Mouse (Mus musculus) intestine, postnatal 0 days (tissue): ENCODE results near the gene Ptpn18. TPM values are rescaled to one million over a fixed set of nuclear protein-coding genes. Genes with fewer than 3 reads are reported as not detected.
A peak's percentile ranks its signal among the peaks of the same experiment; 100 is the strongest.

Experiments used
- ATAC-seq: fragments of 200-750 bp; cut with Nextera tagmentation; 2 replicates; pipeline ENCODE4 v1.8.0; 2017; ENCODE audit warnings: mild to moderate bottlenecking, moderate TSS enrichment, moderate library complexity
- H3K27ac ChIP-seq: fragments of 300-500 bp; sonication (generic); 2 replicates; pipeline ENCODE4 v1.5.1; 2014; ENCODE audit warnings: mild to moderate bottlenecking, low read depth, low read length, moderate library complexity
- H3K27me3 ChIP-seq: fragments of 300-500 bp; sonication (generic); replicated peaks from 2 replicates; pipeline ENCODE4 v1.6.1; 2014; ENCODE audit warnings: low read length, mixed read lengths; ENCODE audit not compliant: control insufficient read depth, insufficient read depth
- H3K36me3 ChIP-seq: fragments of 300-500 bp; sonication (generic); 2 replicates; pipeline ENCODE4 v1.6.1; 2014; ENCODE audit warnings: mild to moderate bottlenecking, moderate library complexity; ENCODE audit not compliant: control insufficient read depth, insufficient read depth
- H3K4me1 ChIP-seq: fragments of 300-500 bp; sonication (generic); replicated peaks from 2 replicates; pipeline ENCODE4 v1.6.1; 2014; ENCODE audit warnings: antibody characterized with exemption, low read length, mixed read lengths; ENCODE audit not compliant: control insufficient read depth, insufficient read depth
- H3K4me2 ChIP-seq: fragments of 300-500 bp; sonication (generic); replicated peaks from 2 replicates; pipeline ENCODE4 v1.6.1; 2014; ENCODE audit warnings: low read depth, mild to moderate bottlenecking, moderate library complexity
- H3K4me3 ChIP-seq: fragments of 300-500 bp; sonication (generic); 2 replicates; pipeline ENCODE4 v1.5.1; 2014; ENCODE audit warnings: low read depth, low read length
- H3K9ac ChIP-seq: fragments of 300-500 bp; sonication (generic); 2 replicates; pipeline ENCODE4 v1.6.1; 2014; ENCODE audit warnings: mild to moderate bottlenecking, low read depth, low read length
- H3K9me3 ChIP-seq: fragments of 300-500 bp; sonication (generic); 2 replicates; pipeline ENCODE4 v1.6.1; 2016; ENCODE audit warnings: mixed run types; ENCODE audit not compliant: control insufficient read depth
- CTCF ChIP-seq: sonication (generic); IDR thresholded peaks from 2 replicates; pipeline ENCODE4 v1.5.1; 2016; ENCODE audit warnings: low read depth, mild to moderate bottlenecking, control low read depth, antibody characterized with exemption, moderate library complexity
- WGBS: fragments of 180-500 bp; shearing (Covaris S2); extraction: QIAGEN DNeasy Blood & Tissue Kit; methylation state at CpG from one replicate; pipeline ENCODE4 v1.1.7; 2014; 5-methylcytosine and 5-hydroxymethylcytosine counted together
- polyA plus RNA-seq: library from polyadenylated mRNA; unstranded; fragments of >200 nt; fragmentation: Nextera tagmentation; extraction: Ambion mirVana; gene quantifications from 2 replicates; pipeline ENCODE4 v1.2.1, GENCODE M21; 2015

Ptpn18 gene
- polyA plus RNA-seq, result 35.3 and 40.4 TPM in 2 replicates

DNA sequence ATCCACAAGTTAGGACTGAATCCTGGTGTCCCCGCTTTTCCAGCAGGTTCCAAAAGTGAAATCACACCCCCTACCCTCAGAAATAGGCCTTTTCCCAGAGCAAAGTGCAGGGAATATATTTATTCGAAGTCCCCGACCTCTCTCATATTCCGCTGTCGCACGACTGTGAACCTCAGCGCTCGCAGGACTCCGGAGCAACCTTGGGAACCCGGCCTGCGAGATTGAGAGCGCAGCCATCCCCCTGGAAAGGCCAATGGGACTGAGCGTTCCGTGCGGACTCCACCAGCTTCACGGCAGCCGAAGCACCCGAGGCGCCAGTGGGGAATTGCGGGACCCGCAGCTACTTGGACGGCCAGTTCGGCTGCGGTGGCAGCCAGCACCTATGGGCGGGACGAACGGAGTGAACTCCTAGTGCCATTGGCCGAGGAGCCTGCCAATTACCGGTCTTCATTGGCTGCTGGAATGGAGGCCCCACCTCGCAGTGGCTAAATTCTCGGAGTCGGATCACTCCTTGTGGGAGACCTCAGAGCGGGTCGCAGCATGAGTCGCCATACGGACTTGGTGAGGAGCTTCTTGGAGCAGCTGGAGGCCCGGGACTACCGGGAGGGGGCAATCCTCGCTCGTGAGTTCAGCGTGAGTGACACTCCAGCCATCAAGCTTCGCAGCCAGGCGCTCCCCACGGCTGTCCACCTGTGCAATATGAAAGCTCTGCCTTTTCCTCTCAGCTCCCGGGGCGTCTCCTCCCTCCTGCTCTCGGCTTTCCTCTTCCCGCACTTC is at the start of gene Ptpn18:
Gene Ptpn18, plus strand, starts transcription at position 479 of the 777 bp plus-strand sequence.
- Histone ChIP-seq H3K9ac (peak within 1 kb of the TSS; percentile 54), H3K27me3 (no peaks in the 10 kb centered on the region), H3K4me1 (no peaks in the 10 kb centered on the region), H3K4me3 (peak within 1 kb of the TSS; percentile 62), H3K9me3 (no peaks in the 10 kb centered on the region), H3K27ac (peak within 1 kb of the TSS; percentile 85), H3K4me2 (peak within 1 kb of the TSS; percentile 88), H3K36me3 (no peaks in the 10 kb centered on the region)
- WGBS, result under 1% methylated on average over 48 of the region's 48 CpGs
- peak; percentile 38; the same call in 1 of the 2 replicates for TF ChIP-seq CTCF
- peak; percentile 92 for ATAC-seq

DNA sequence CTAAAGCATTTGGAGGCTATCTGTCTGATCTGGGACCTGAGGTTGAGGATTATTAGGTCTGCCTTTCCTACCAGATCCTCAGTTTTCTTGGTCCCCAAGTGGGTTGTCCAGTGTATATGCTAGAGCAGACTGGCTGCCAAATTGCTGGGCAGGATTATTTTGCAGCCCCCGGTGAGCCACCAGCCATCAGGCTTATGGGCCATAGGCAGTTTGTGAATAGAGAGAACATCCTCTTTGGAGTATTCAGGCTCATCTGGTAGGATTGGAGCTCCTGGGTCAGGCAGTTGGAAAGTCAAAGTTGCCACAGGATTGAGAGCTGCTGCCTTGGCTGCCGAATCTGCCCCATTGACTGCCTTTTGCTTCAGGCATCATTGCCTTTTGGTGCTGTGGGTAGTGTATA is 31.1 kb upstream of the Ptpn18 start:
- no peak overlapping the region for H3K4me2 ChIP-seq
- H3K9me3 ChIP-seq, result 0 out of 2 replicates have a peak, but pooled peaks cover 13% of the 10 kb centered on the region
- H3K27ac ChIP-seq, result no peak overlapping the region
- H3K4me1 ChIP-seq, result no peaks in the 10 kb centered on the region; the same call in 1 of the 2 replicates
- no peak overlapping the region for H3K4me3 ChIP-seq
- 96% methylated on average over 2 of the region's 2 CpGs for WGBS
- TF ChIP-seq CTCF, result no peak
- ATAC-seq, result no peak
- H3K36me3 ChIP-seq, result no peaks in the 10 kb centered on the region
- no peaks in the 10 kb centered on the region for H3K27me3 ChIP-seq
- no peak overlapping the region for H3K9ac ChIP-seq

DNA sequence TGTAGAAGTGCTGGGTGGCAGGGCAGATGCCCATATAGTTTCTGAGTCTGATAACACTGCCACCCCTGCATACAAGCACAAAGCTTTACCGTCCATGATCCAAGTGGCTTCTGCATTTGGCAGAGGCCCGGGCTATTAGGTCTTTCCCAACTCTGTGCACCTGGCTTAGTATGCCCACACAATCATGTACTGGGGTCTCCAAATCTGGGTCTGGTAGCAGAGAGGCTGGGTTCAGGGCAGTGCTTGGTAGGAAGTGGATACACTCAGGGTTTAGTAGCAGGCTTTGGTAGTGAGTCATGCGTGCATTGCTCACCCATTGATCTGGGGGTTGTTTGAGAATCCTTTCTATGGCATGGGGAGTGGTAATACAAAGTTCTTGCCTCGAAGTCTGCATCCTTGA is 30.3 kb upstream of the Ptpn18 start:
- no peak overlapping the region for H3K27ac ChIP-seq
- TF ChIP-seq CTCF, result no peak
- H3K4me1 ChIP-seq, result no peaks in the 10 kb centered on the region; the same call in 1 of the 2 replicates
- 0 out of 2 replicates have a peak, but pooled peaks cover 13% of the 10 kb centered on the region for H3K9me3 ChIP-seq
- H3K4me2 ChIP-seq, result no peak overlapping the region
- H3K4me3 ChIP-seq, result no peak overlapping the region
- no peaks in the 10 kb centered on the region for H3K36me3 ChIP-seq
- H3K27me3 ChIP-seq, result no peaks in the 10 kb centered on the region
- H3K9ac ChIP-seq, result no peak overlapping the region
- 95% methylated on average over 4 of the region's 4 CpGs for WGBS
- no peak for ATAC-seq

DNA sequence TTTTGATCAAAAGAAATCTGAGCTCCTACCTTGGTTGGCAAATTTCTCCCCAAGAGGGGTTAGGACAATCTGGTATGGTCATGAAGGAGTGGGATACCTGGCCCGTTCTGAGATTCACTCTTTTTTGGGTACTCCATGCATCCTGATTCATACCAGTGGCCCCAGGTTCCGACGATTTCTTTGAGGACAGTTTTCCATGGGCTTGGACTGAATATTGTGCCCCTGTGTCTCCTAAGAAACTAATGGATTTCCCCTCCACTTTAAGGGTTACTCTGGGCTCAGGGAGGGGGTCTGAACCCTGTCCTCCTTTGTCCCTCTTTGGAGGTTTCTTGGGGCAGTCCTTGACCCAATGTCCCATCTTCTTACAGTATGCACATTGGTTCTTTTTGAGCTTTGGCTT is 28.6 kb upstream of the Ptpn18 start:
- H3K9me3 ChIP-seq, result 0 out of 2 replicates have a peak, but pooled peaks cover 13% of the 10 kb centered on the region
- TF ChIP-seq CTCF, result no peak
- no peaks in the 10 kb centered on the region; the same call in 1 of the 2 replicates for H3K4me1 ChIP-seq
- H3K27me3 ChIP-seq, result no peaks in the 10 kb centered on the region
- ATAC-seq, result no peak
- no peak overlapping the region for H3K4me3 ChIP-seq
- no peak overlapping the region; the same call in 1 of the 2 replicates for H3K27ac ChIP-seq
- no peak overlapping the region for H3K9ac ChIP-seq
- no peaks in the 10 kb centered on the region for H3K36me3 ChIP-seq
- H3K4me2 ChIP-seq, result no peak overlapping the region
- WGBS, result 99% methylated on average over 3 of the region's 3 CpGs

DNA sequence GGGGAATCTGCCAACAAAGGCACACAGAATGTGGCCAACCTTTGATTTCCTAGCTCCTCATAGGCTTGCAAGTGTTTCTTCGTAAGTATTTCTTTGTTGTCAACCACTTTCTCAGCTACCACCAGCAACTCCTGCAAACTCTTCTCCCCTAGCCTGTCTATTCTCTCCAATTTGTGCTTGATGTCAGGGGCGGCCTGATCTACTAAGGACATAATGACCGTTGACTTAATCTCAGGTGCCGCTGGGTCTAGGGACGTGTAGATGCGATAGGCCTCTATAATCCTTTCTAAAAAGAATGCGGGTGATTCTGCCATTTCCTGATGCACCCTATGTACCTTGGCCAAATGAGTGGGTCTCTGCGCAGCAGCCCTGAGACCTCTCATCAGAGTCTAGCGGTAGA is 28.1 kb upstream of the Ptpn18 start:
- no peak overlapping the region for H3K9ac ChIP-seq
- no peak overlapping the region for H3K4me3 ChIP-seq
- 0 out of 2 replicates have a peak, but pooled peaks cover 13% of the 10 kb centered on the region for H3K9me3 ChIP-seq
- no peak for ATAC-seq
- H3K27ac ChIP-seq, result no peak overlapping the region
- no peak for TF ChIP-seq CTCF
- no peak overlapping the region for H3K4me2 ChIP-seq
- H3K4me1 ChIP-seq, result no peaks in the 10 kb centered on the region; the same call in 1 of the 2 replicates
- no peaks in the 10 kb centered on the region for H3K27me3 ChIP-seq
- H3K36me3 ChIP-seq, result no peaks in the 10 kb centered on the region
- 98% methylated on average over 9 of the region's 9 CpGs for WGBS

DNA sequence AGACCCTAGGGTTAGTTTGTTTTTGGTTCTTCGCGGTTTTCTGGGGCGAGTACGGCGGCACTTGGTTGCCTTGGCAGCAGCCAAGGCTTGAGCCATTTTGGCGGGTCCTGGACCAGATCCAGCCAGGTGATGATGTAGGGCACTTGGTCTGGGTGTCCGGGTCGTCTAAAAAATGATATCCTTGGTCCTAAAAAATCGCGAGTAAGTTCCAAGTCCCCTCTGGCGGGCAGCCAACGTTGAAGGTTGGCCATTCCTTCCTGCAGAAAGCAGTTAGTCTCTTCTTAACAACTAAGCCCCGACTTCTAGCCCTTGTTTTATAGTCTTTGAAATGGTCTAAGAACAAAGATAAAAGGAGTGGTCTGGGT is 27.2 kb upstream of the Ptpn18 start:
- 57% methylated on average over 13 of the region's 13 CpGs for WGBS
- no peaks in the 10 kb centered on the region for H3K27me3 ChIP-seq
- peak overlapping the region; percentile 66 for H3K4me3 ChIP-seq
- peak overlapping the region; percentile 80 for H3K4me2 ChIP-seq
- TF ChIP-seq CTCF, result no peak
- no peak for ATAC-seq
- 0 out of 2 replicates have a peak, but pooled peaks cover 13% of the 10 kb centered on the region for H3K9me3 ChIP-seq
- 0 out of 2 replicates have a peak, but pooled peaks cover 5% of the 10 kb centered on the region for H3K36me3 ChIP-seq
- no peaks in the 10 kb centered on the region; the same call in 1 of the 2 replicates for H3K4me1 ChIP-seq
- no peak overlapping the region for H3K27ac ChIP-seq
- peak overlapping the region; percentile 54 for H3K9ac ChIP-seq
